Mouse (Mus musculus) spleen, postnatal 10 days (tissue): ENCODE measurements around the gene Stxbp2.
"Not testable (repeated sequence)": the region's sequence is repeated elsewhere in the genome, so short reads cannot be mapped to it uniquely, and the experiment has no call there.

ENCODE experiments used
- DNase-seq, 2 experiments: peaks; one replicate each; pipeline ENCODE4 v3.0.0; 2021 to 2022; ENCODE audit warnings: low spot score in 2 of 2

Gene Stxbp2

GRCm38 (mm10) chr8:3630647-3631477, at the start of gene Stxbp2:
TSS of gene Stxbp2 (plus strand) at chr8:3630955.
- peak; percentile 68 to 89 for DNase-seq

GRCm38 (mm10) chr8:3581961-3582360, 48.8 kb upstream of the Stxbp2 start:
- not testable (repeated sequence) for DNase-seq

DNA sequence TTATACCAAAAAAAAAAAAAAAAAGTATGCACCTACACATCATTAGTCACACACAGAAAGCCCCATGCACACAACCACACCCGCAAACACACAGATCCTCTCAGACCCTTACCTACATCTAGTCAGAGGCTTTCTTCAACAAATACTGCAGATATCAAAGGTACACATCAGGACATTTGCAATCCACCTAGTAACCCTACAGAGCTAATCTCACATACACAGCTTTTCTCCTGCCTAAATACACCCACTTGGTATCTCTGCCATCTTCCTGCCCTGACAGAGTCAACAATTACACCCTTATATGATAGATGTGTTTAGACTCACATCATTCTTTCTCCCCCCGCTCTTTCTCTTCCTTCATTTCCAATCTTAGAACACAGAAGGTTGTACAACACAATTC, 44.3 kb upstream of the Stxbp2 start:
- no peak for DNase-seq

- no peak for DNase-seq
Measured at GRCm38 (mm10) chr8:3586993-3587390, 43.8 kb upstream of the Stxbp2 start, which contains the start of gene Camsap3. TSS of gene Camsap3 (plus strand) at chr8:3587293.

- DNase-seq: peak in 1 of 2 experiments; percentile 51
Measured at GRCm38 (mm10) chr8:3587391-3588257, 43.1 kb upstream of the Stxbp2 start.

DNA sequence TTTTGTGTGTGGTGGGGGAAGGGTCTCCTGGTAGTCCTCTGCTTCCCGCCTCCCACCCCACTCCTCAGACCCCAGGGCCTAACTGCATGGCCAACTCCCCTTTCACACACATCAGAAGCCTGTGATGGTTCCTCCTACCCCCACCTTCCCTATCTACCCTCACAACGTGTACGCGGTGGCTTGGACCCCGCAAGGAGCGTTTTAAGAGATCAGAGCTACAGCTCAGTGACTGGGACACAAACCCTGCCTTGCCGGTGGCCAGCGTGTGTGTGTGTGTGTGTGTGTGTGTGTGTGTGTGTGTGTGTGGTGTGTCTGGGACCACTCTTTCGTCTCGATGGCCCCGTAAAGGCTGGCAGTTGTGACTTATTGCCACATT, 42.5 kb upstream of the Stxbp2 start:
- no peak for DNase-seq

DNA sequence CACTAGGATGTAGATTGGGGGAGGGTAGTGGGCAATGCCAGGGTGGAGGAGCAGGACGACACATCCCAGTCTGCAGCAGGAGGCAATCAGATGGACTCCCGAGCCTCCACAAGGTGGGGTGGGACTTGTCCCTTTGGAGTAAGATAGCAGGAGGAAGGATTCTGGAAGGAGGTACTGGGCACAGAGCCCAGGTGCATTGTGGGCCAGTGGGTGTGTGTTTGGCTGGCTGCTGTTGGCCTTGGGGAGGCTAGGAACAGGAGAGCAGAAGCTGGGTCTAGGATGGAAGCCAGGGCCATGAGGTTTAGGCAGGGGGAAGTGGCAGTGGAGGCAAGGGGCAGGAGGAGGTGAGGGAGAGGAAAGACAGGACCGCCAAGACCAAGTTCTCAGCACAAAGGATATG, 37.3 kb upstream of the Stxbp2 start:
- no peak for DNase-seq

GRCm38 (mm10) chr8:3594466-3594865, 36.3 kb upstream of the Stxbp2 start:
- no peak for DNase-seq

GRCm38 (mm10) chr8:3598054-3598453, 32.7 kb upstream of the Stxbp2 start:
- DNase-seq: no peak

DNA sequence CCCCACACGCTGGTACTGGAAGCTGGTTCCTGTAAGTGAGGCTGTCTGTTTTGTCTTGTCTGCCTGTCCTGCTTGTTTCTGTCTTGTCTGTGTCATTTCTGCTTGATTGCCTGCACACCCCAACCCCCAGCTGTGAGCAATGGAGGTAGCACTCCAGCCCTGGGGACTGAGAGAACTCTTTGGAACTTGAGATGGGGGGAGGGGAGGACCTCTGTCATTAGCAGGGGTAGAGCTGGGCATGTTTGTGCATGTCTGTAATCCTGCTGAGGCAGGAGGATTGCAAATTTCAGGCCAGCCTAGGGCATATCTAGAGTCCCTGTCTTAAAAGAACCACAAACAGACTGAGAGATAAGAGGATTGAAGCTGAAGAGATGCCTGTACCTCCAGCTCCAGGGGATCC, 31.5 kb upstream of the Stxbp2 start:
- DNase-seq: no peak

GRCm38 (mm10) chr8:3600401-3600800, 30.4 kb upstream of the Stxbp2 start:
- DNase-seq: no peak

DNA sequence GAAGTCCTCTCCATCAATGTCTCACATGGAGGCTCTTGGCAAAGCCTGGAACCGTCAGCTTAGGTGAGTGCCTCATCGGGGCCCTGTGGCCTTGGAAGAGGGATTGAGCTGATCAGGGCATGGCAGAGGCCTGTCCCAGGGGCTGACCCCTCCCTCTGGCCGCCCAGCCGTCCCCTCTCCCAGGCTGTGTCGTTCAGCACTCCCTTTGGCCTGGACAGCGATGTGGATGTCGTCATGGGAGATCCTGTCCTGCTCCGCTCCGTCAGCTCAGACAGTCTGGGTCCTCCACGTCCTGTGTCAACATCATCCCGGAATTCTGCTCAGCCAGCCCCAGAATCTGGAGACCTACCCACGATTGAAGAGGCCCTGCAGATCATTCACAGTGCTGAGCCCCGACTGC, 27.3 kb upstream of the Stxbp2 start:
- no peak for DNase-seq

GRCm38 (mm10) chr8:3606593-3606992, 24.2 kb upstream of the Stxbp2 start:
- no peak for DNase-seq

- no peak for DNase-seq
Measured at GRCm38 (mm10) chr8:3607822-3608221, 22.9 kb upstream of the Stxbp2 start.

DNA sequence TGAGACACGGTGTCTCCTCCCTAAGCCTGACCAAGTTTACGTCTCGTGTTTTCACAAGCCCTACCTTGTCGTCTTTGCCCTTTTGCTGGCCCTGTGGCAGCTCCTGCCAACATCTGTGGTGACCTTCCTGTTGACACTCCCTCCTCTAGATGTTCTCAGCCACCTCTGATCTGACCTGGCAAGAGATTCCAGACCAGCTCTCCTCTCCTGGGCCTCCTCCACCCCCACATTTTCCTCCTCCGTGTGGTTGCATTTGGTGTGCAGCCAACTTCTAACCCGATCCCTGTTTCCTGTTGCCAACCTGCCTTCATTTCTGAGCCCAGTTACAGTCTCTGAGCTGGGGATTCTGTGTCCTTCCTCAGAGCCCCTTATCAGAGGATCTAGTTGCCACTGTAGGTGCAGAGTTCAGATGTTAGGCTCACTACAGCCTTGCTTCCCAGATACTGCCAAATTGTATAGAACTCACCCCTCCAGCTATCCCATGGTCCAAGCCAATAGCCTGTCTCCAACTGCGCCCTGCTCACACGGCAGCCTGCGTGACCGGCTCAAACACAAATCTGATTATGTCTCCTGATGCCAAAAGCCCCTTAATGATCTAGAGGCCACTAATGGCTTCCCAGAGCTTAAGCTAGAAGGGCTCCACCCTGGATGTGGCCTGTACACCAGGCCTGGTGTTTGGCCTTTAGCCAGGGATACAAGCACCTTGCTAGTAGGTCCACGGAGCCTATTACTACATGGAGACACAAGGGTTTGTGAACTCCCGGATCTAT, 21.5 kb upstream of the Stxbp2 start:
- no peak for DNase-seq

- no peak for DNase-seq
Measured at GRCm38 (mm10) chr8:3609816-3610150, 21.0 kb upstream of the Stxbp2 start.

DNA sequence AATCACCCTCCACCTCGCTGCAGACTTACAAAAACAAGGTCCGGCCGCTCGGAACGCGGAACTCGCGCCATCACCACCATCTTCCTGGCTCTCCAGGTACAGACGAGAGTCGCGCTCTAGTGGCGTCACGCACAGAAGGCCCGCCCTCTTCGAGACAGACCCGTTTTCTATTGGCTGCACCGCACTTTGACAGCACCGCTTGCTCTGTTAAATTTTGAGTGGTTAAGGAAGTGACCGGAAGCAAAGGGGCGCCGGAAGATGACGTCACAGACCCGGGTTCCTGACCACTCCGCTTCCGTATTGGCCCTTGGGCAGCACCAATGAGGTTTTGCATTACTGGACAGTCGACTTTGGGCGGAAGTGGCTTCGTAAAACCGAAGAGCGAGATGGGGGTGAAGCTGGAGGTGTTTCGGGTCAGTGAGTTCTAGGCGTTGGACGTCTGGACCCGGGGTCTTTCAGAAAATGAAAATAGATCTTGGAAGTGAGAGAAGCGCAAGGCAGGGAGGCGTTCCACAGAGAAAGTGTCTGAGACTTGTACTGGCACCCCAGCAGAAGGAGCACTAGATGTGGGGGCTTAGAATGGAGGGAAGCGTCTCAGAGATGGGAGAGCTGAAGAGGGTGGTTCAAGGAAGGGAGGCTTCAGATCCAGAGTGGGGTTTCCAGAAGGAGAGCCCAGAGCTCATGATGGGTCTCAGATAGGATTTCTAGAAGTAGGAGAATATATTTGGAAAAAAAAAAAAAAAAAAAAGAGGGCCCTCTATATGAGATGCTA, 9.4 kb upstream of the Stxbp2 start, which contains the start of the genes Xab2 and Pet100:
Gene Xab2, minus strand, starts transcription at position 118 of the 772 bp plus-strand sequence.
Gene Pet100, plus strand, starts transcription at position 350 of the 772 bp plus-strand sequence.
- DNase-seq: peak; percentile 97 to 98

DNA sequence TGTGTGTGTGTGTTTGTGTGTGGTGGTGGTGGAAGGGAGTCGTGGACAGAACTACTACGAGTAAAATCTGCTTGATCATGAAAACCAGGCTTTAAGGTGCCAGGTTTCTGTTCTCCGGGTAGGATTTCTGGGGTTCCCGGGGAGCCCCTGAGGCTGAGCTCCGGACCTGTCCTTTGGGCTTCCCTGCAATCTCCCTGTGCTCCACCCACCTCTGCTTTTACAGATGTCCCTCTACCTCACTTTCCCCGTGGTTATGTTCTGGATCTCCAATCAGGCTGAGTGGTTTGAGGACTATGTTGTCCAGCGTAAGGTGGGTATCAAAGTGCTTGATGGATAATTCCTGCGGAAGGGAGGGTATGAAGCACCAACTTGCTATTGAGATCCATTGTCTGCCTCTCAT, 8.6 kb upstream of the Stxbp2 start:
- no peak for DNase-seq

- DNase-seq: no peak
Measured at GRCm38 (mm10) chr8:3625445-3625844, 5.3 kb upstream of the Stxbp2 start, which contains the start of gene Pcp2. TSS of gene Pcp2 (minus strand) at chr8:3625545.

- DNase-seq: no peak
Measured at GRCm38 (mm10) chr8:3626971-3627370, 3.8 kb upstream of the Stxbp2 start.

DNA sequence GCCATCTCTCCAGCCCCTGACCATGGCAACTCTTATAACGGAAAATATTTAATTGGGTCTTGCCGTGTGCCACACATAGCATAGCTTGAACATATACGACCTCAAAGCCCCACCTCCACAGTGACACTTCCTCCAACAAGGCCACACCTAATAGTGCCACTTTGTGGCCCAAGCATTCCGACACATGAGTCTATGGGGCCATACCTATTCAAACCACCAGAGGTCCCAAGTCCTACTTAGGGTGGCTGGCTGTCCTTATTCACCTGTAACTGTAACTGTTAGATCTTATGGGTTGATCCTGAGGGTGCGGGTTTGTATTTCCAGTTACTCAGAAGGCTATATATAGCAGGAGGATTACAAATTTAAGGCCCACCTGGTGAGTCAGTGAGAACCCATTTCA, 2.7 kb upstream of the Stxbp2 start:
- peak in 1 of 2 experiments; percentile 60 for DNase-seq
